Mouse (Mus musculus): ENCODE data around the gene Xirp1.

GRCm38 (mm10) chr9:120005936-120006335 is 17.5 kb downstream of the Xirp1 start:
- TF ChIP-seq POLR2A (IDR thresholded peaks at IDR 0.05; ENCODE audit: insufficient read depth, low read depth, low read length) (no peak), CTCF (IDR thresholded peaks at IDR 0.05) (no peak)

Measured in heart, adult 2 months (tissue).